Mouse (Mus musculus): ENCODE results near the gene Rgs19. TPM values are rescaled to one million over a fixed set of nuclear protein-coding genes. Genes with fewer than 3 reads are reported as not detected.

Rgs19 gene
- polyA plus RNA-seq (2014; fragmentation: Illumina TruSeq; extraction: RNeasy Lipid Tissue Mini Kit (QIAGEN cat#74804); ENCODE audit: low read depth, low replicate concordance): 8.8 TPM

GRCm38 (mm10) chr2:181693339-181694280, at the start of gene Rgs19:
Rgs19 (minus strand) TSS chr2:181693977.

GRCm38 (mm10) chr2:181714903-181715326, 21.1 kb upstream of the Rgs19 start, which contains the start of gene Oprl1:
Oprl1 (plus strand) TSS chr2:181715016.

GRCm38 (mm10) chr2:181698241-181698640, 4.5 kb upstream of the Rgs19 start, which contains the start of gene Lkaaear1:
Lkaaear1 (minus strand) TSS chr2:181698442.

GRCm38 (mm10) chr2:181679951-181680715, 13.6 kb downstream of the Rgs19 start, which contains the start of gene Tcea2:
Tcea2 (plus strand) TSS chr2:181680310.

GRCm38 (mm10) chr2:181671326-181671725, 22.5 kb downstream of the Rgs19 start, which contains the start of gene Sox18:
Sox18 (minus strand) TSS chr2:181671640.

GRCm38 (mm10) chr2:181656734-181657133, 37.0 kb downstream of the Rgs19 start, which contains the start of gene Gm29797:
Gm29797 (plus strand) TSS chr2:181657034.

Other genes starting within 250 kb of the Rgs19 start
- gene Zbtb46, start 234.6 kb downstream of the Rgs19 start, polyA plus RNA-seq (2014; fragmentation: Illumina TruSeq; extraction: RNeasy Lipid Tissue Mini Kit (QIAGEN cat#74804); ENCODE audit: low read depth, low replicate concordance): 2.3 TPM
- gene Abhd16b, start 200.8 kb downstream of the Rgs19 start, polyA plus RNA-seq (2014; fragmentation: Illumina TruSeq; extraction: RNeasy Lipid Tissue Mini Kit (QIAGEN cat#74804); ENCODE audit: low read depth, low replicate concordance): 9.6 TPM
- gene Tpd52l2, start 196.8 kb downstream of the Rgs19 start, polyA plus RNA-seq (2014; fragmentation: Illumina TruSeq; extraction: RNeasy Lipid Tissue Mini Kit (QIAGEN cat#74804); ENCODE audit: low read depth, low replicate concordance): 13.2 TPM
- 16.9 TPM for gene Dnajc5, start 173.5 kb downstream of the Rgs19 start, polyA plus RNA-seq (2014; fragmentation: Illumina TruSeq; extraction: RNeasy Lipid Tissue Mini Kit (QIAGEN cat#74804); ENCODE audit: low read depth, low replicate concordance)
- 6.7 TPM for gene Uckl1, start 109.1 kb downstream of the Rgs19 start, polyA plus RNA-seq (2014; fragmentation: Illumina TruSeq; extraction: RNeasy Lipid Tissue Mini Kit (QIAGEN cat#74804); ENCODE audit: low read depth, low replicate concordance)
- 25.6 TPM for gene Prpf6, start 102.1 kb downstream of the Rgs19 start, polyA plus RNA-seq (2014; fragmentation: Illumina TruSeq; extraction: RNeasy Lipid Tissue Mini Kit (QIAGEN cat#74804); ENCODE audit: low read depth, low replicate concordance)
- gene Zfp512b, start 101.2 kb downstream of the Rgs19 start, polyA plus RNA-seq (2014; fragmentation: Illumina TruSeq; extraction: RNeasy Lipid Tissue Mini Kit (QIAGEN cat#74804); ENCODE audit: low read depth, low replicate concordance): 13.4 TPM
- gene Samd10, start 94.8 kb downstream of the Rgs19 start, polyA plus RNA-seq (2014; fragmentation: Illumina TruSeq; extraction: RNeasy Lipid Tissue Mini Kit (QIAGEN cat#74804); ENCODE audit: low read depth, low replicate concordance): 14.0 TPM
- not detected for gene Gm29797, start 36.9 kb downstream of the Rgs19 start, polyA plus RNA-seq (2014; fragmentation: Illumina TruSeq; extraction: RNeasy Lipid Tissue Mini Kit (QIAGEN cat#74804); ENCODE audit: low read depth, low replicate concordance)
- 0.13 TPM for gene Sox18, start 22.3 kb downstream of the Rgs19 start, polyA plus RNA-seq (2014; fragmentation: Illumina TruSeq; extraction: RNeasy Lipid Tissue Mini Kit (QIAGEN cat#74804); ENCODE audit: low read depth, low replicate concordance)
- gene Tcea2, start 13.7 kb downstream of the Rgs19 start, polyA plus RNA-seq (2014; fragmentation: Illumina TruSeq; extraction: RNeasy Lipid Tissue Mini Kit (QIAGEN cat#74804); ENCODE audit: low read depth, low replicate concordance): 73.6 TPM
- gene Lkaaear1, start 4.5 kb upstream of the Rgs19 start, polyA plus RNA-seq (2014; fragmentation: Illumina TruSeq; extraction: RNeasy Lipid Tissue Mini Kit (QIAGEN cat#74804); ENCODE audit: low read depth, low replicate concordance): 0.90 TPM
- 2.3 TPM for gene Oprl1, start 21.0 kb upstream of the Rgs19 start, polyA plus RNA-seq (2014; fragmentation: Illumina TruSeq; extraction: RNeasy Lipid Tissue Mini Kit (QIAGEN cat#74804); ENCODE audit: low read depth, low replicate concordance)
- 2.4 TPM for gene Myt1, start 69.4 kb upstream of the Rgs19 start, polyA plus RNA-seq (2014; fragmentation: Illumina TruSeq; extraction: RNeasy Lipid Tissue Mini Kit (QIAGEN cat#74804); ENCODE audit: low read depth, low replicate concordance)
- 30.6 TPM for gene Pcmtd2, start 143.9 kb upstream of the Rgs19 start, polyA plus RNA-seq (2014; fragmentation: Illumina TruSeq; extraction: RNeasy Lipid Tissue Mini Kit (QIAGEN cat#74804); ENCODE audit: low read depth, low replicate concordance)
- gene Polr3k, start 170.4 kb upstream of the Rgs19 start, polyA plus RNA-seq (2014; fragmentation: Illumina TruSeq; extraction: RNeasy Lipid Tissue Mini Kit (QIAGEN cat#74804); ENCODE audit: low read depth, low replicate concordance): 13.5 TPM